Mouse (Mus musculus) stomach, postnatal 0 days (tissue): ENCODE data around the gene Bcas3.

ENCODE experiments used
- CTCF ChIP-seq: IDR thresholded peaks from 2 replicates; pipeline ENCODE4 v1.5.1; 2016; ENCODE audit warnings: antibody characterized with exemption, low read depth, mild to moderate bottlenecking, moderate library complexity
- EP300 ChIP-seq: optimal IDR thresholded peaks from 2 replicates; pipeline ENCODE3; 2016; ENCODE audit warnings: antibody characterized with exemption

- no peak for TF ChIP-seq CTCF
- no peak for TF ChIP-seq EP300
These were observed 461.7 kb downstream of the Bcas3 start for GRCm38 (mm10) chr11:85814678-85815077.
